Mouse (Mus musculus) liver, adult 2 months (tissue): Measurements from ENCODE around the gene Kctd17.

Experiments
- CTCF ChIP-seq: fragments of 200-500 bp; IDR thresholded peaks from 2 replicates; pipeline ENCODE4 v1.5.1; 2011; ENCODE audit warnings: low read depth, low read length, control low read depth
- POLR2A ChIP-seq: fragments of 200-500 bp; IDR thresholded peaks from 2 replicates; pipeline ENCODE4 v1.6.1; 2011; ENCODE audit warnings: low read length, control low read depth; ENCODE audit not compliant: insufficient read depth; ENCODE audit errors: extremely low read depth

DNA sequence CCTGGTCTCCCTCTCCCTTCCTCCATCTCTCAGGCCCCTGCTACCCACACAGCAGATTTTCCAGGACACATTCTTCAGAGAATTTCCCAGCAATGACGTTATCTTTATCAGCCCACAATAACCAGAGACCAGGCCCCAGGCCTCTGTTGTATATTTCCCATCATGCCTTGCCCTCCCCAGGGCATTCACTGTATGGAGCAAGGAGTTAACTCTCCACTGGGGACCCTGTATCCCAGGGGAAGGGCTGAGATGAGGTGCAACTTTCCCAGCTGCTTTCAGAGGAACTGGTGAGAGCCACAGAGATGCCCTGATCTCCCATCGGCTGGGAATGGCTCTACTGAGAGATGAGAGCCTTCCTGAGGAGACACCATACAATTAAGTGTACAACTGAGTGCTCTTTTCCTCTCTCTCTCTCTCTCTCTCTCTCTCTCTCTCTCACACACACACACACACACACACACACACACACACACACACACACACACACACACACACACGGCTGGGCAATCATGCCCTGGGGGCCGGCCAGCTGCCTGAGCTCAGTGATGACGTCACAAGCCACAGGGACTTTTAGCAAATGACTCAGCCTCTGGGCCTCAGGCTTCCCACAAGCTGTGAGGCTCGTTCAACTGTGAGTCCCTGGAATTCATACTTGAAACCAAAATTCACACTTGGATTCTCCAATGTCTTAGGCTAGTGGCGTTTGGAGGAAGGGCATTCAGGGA is 21.5 kb downstream of the Kctd17 start:
- no peak for TF ChIP-seq CTCF
- TF ChIP-seq POLR2A, result no peak
